Mouse (Mus musculus): ENCODE data around the gene Trpm7. TPM values are rescaled to one million over a fixed set of nuclear protein-coding genes. Genes with fewer than 3 reads are reported as not detected.

Gene Trpm7
- polyA plus RNA-seq, 1 experiment from 2014 or later: 34.2 TPM

DNA sequence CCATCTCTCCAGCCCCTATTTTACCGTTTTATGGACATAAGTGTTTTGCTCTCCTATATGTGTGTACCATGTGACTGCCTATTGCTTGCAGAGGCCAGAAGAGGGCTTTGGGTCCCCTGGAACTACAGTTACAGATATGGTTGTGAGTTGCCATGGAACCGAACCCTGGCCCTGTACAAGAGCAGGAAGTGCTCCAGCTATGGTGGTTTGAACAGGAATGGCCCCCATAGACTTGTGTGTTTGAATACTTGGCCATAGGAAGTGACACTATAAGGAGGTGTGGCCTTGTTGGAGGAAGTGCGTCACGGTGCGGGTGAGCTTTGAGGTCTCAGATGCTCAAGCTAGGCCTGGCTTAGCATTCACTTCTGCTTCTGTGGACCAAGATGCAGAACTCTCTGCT is 103.8 kb downstream of the Trpm7 start:
- Histone ChIP-seq H3K27me3 (ENCODE audit: control insufficient read depth, insufficient read depth, low read length) (no peaks in the 10 kb centered on the region), H3K36me3 (ENCODE audit: control insufficient read depth, insufficient read depth, low read length) (no peaks in the 10 kb centered on the region), H3K4me1 (ENCODE audit: control insufficient read depth, insufficient read depth, low read length) (no peaks in the 10 kb centered on the region), H3K4me3 (ENCODE audit: low read depth, low read length) (no peak overlapping the region), H3K27ac (ENCODE audit: low read depth, low read length) (no peak overlapping the region), H3K9me3 (ENCODE audit: control insufficient read depth, low read length) (no peaks in the 10 kb centered on the region), H3K4me2 (no peak overlapping the region), H3K9ac (ENCODE audit: low read length) (no peak overlapping the region)
- DNase-seq (ENCODE audit: low spot score, missing footprints): no peak
- no peak for ATAC-seq (ENCODE audit: low FRiP score)
- WGBS: 88% methylated on average over 5 of the region's 5 CpGs

- Histone ChIP-seq H3K9ac (ENCODE audit: low read length) (no peak overlapping the region), H3K27me3 (ENCODE audit: control insufficient read depth, insufficient read depth, low read length) (no peaks in the 10 kb centered on the region), H3K4me2 (no peak overlapping the region), H3K4me3 (ENCODE audit: low read depth, low read length) (no peak overlapping the region), H3K27ac (ENCODE audit: low read depth, low read length) (no peak overlapping the region), H3K36me3 (ENCODE audit: control insufficient read depth, insufficient read depth, low read length) (no peaks in the 10 kb centered on the region), H3K4me1 (ENCODE audit: control insufficient read depth, insufficient read depth, low read length) (no peaks in the 10 kb centered on the region), H3K9me3 (ENCODE audit: control insufficient read depth, low read length) (no peaks in the 10 kb centered on the region)
- ATAC-seq (ENCODE audit: low FRiP score) (no peak), DNase-seq (ENCODE audit: low spot score, missing footprints) (no peak)
- WGBS: 80% methylated on average over 19 of the region's 19 CpGs
Measured at GRCm38 (mm10) chr2:126769431-126770181, 106.4 kb downstream of the Trpm7 start.

GRCm38 (mm10) chr2:126768194-126768593 is 107.8 kb downstream of the Trpm7 start:
- no peak overlapping the region for H3K9ac ChIP-seq (ENCODE audit: low read length)
- H3K9me3 ChIP-seq (ENCODE audit: control insufficient read depth, low read length): no peaks in the 10 kb centered on the region
- no peaks in the 10 kb centered on the region for H3K4me1 ChIP-seq (ENCODE audit: control insufficient read depth, insufficient read depth, low read length)
- ATAC-seq (ENCODE audit: low FRiP score) (no peak), DNase-seq (ENCODE audit: low spot score, missing footprints) (no peak)
- H3K4me3 ChIP-seq (ENCODE audit: low read depth, low read length): no peak overlapping the region
- 85% methylated on average over 4 of the region's 4 CpGs for WGBS
- no peaks in the 10 kb centered on the region for H3K36me3 ChIP-seq (ENCODE audit: control insufficient read depth, insufficient read depth, low read length)
- H3K27ac ChIP-seq (ENCODE audit: low read depth, low read length): no peak overlapping the region
- no peak overlapping the region for H3K4me2 ChIP-seq
- no peaks in the 10 kb centered on the region for H3K27me3 ChIP-seq (ENCODE audit: control insufficient read depth, insufficient read depth, low read length)

- Histone ChIP-seq H3K36me3 (ENCODE audit: control insufficient read depth, insufficient read depth, low read length) (no peaks in the 10 kb centered on the region; the same call in 1 of the 2 replicates), H3K9ac (ENCODE audit: low read length) (no peak overlapping the region), H3K9me3 (ENCODE audit: control insufficient read depth, low read length) (no peaks in the 10 kb centered on the region), H3K4me3 (ENCODE audit: low read depth, low read length) (no peak overlapping the region), H3K27me3 (ENCODE audit: control insufficient read depth, insufficient read depth, low read length) (no peaks in the 10 kb centered on the region), H3K4me2 (no peak overlapping the region), H3K27ac (ENCODE audit: low read depth, low read length) (no peak overlapping the region), H3K4me1 (ENCODE audit: control insufficient read depth, insufficient read depth, low read length) (no peaks in the 10 kb centered on the region)
- DNase-seq (ENCODE audit: low spot score, missing footprints) (no peak), ATAC-seq (ENCODE audit: low FRiP score) (no peak)
- WGBS: 99% methylated on average over 3 of the region's 3 CpGs
Measured at GRCm38 (mm10) chr2:126767599-126767998, 108.4 kb downstream of the Trpm7 start.

DNA sequence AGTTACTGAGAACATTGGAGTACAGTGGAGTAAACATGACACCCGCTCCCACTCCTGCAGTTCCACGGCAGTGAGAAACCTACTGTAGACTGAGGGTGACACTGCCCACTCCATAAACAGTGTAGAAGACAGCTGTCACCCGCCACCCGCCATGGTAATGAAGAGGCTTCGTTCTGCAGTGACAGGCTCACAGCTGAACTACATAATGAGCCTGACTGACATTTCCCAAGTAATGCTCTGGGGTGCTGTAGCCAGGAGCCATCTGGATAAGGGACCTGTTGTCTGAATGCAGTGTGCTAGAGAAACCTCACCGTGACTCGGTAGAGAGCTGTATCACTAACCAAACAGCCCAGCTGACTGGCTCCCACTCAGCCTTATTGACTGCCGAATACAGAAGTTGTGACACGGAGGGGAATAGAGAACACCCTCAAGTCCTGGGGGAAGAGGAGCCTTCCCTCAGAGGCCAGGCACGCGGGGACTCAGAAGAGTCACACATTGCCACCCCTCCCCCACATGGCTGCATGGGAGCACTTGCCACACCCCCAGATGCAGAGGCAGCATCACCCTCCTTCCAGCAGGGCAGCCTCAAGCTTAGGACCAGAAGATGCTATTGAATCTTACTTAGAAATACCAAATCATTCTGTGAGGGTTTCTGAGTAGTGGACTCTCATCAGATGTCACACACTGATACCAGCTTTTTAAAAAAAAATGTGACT is 110.0 kb downstream of the Trpm7 start:
- no peak overlapping the region for H3K27ac ChIP-seq (ENCODE audit: low read depth, low read length)
- 56% methylated on average over 11 of the region's 11 CpGs for WGBS
- DNase-seq (ENCODE audit: low spot score, missing footprints) (no peak), ATAC-seq (ENCODE audit: low FRiP score) (peak; percentile 44; the same call in 1 of the 2 replicates)
- H3K4me1 ChIP-seq (ENCODE audit: control insufficient read depth, insufficient read depth, low read length): no peaks in the 10 kb centered on the region
- no peaks in the 10 kb centered on the region for H3K9me3 ChIP-seq (ENCODE audit: control insufficient read depth, low read length)
- H3K27me3 ChIP-seq (ENCODE audit: control insufficient read depth, insufficient read depth, low read length): no peaks in the 10 kb centered on the region
- no peak overlapping the region for H3K4me2 ChIP-seq
- no peak overlapping the region for H3K9ac ChIP-seq (ENCODE audit: low read length)
- peaks cover 8% of the 10 kb centered on the region; the same call in 1 of the 2 replicates for H3K36me3 ChIP-seq (ENCODE audit: control insufficient read depth, insufficient read depth, low read length)
- no peak overlapping the region for H3K4me3 ChIP-seq (ENCODE audit: low read depth, low read length)

DNA sequence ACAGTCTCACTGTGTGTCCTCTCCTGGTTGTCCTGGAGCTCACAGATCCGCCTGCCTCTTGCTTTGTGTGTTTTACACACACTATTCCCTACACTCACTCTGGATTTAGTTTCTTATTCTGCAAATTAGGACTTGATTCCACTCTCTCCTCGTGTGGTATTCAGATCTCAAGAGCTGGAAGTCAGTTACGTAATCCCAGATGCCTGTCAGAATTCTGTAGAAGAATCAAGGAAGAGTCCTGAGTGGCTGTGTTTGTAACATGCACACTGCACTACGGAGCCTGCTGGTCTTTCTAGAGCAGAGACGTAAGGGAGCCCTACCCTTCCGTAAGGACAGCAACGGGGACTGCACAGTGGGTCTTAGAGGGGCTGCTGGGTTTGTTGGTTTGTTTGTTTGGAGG is 116.7 kb downstream of the Trpm7 start:
- Histone ChIP-seq H3K27ac (ENCODE audit: low read depth, low read length) (no peak overlapping the region), H3K4me1 (ENCODE audit: control insufficient read depth, insufficient read depth, low read length) (no peaks in the 10 kb centered on the region), H3K4me3 (ENCODE audit: low read depth, low read length) (no peak overlapping the region), H3K36me3 (ENCODE audit: control insufficient read depth, insufficient read depth, low read length) (peaks cover 25% of the 10 kb centered on the region; the same call in 1 of the 2 replicates), H3K4me2 (no peak overlapping the region), H3K27me3 (ENCODE audit: control insufficient read depth, insufficient read depth, low read length) (no peaks in the 10 kb centered on the region), H3K9me3 (ENCODE audit: control insufficient read depth, low read length) (no peaks in the 10 kb centered on the region), H3K9ac (ENCODE audit: low read length) (no peak overlapping the region)
- ATAC-seq (ENCODE audit: low FRiP score) (no peak), DNase-seq (ENCODE audit: low spot score, missing footprints) (no peak)
- 94% methylated on average over 7 of the region's 7 CpGs for WGBS

- peaks cover 24% of the 10 kb centered on the region for H3K36me3 ChIP-seq (ENCODE audit: control insufficient read depth, insufficient read depth, low read length)
- ATAC-seq (ENCODE audit: low FRiP score): no peak
Measured at GRCm38 (mm10) chr2:126755664-126756063, 120.4 kb downstream of the Trpm7 start.

GRCm38 (mm10) chr2:126743389-126743788 is 132.6 kb downstream of the Trpm7 start:
- Histone ChIP-seq H3K27me3 (ENCODE audit: control insufficient read depth, insufficient read depth, low read length) (no peaks in the 10 kb centered on the region), H3K9me3 (ENCODE audit: control insufficient read depth, low read length) (no peaks in the 10 kb centered on the region), H3K27ac (ENCODE audit: low read depth, low read length) (no peak overlapping the region), H3K4me1 (ENCODE audit: control insufficient read depth, insufficient read depth, low read length) (no peaks in the 10 kb centered on the region), H3K4me3 (ENCODE audit: low read depth, low read length) (no peak overlapping the region), H3K4me2 (no peak overlapping the region), H3K36me3 (ENCODE audit: control insufficient read depth, insufficient read depth, low read length) (peaks cover 2% of the 10 kb centered on the region; the same call in 1 of the 2 replicates), H3K9ac (ENCODE audit: low read length) (no peak overlapping the region)
- no peak for ATAC-seq (ENCODE audit: low FRiP score)
- DNase-seq (ENCODE audit: low spot score, missing footprints): no peak
- 91% methylated on average over 5 of the region's 5 CpGs for WGBS

More at GRCm38 (mm10) chr2:126755664-126756063, 120.4 kb downstream of the Trpm7 start:
- no peaks in the 10 kb centered on the region for H3K4me1 ChIP-seq (ENCODE audit: control insufficient read depth, insufficient read depth, low read length)
- no peaks in the 10 kb centered on the region for H3K27me3 ChIP-seq (ENCODE audit: control insufficient read depth, insufficient read depth, low read length)
- H3K9ac ChIP-seq (ENCODE audit: low read length): no peak overlapping the region
- H3K27ac ChIP-seq (ENCODE audit: low read depth, low read length): no peak overlapping the region
- H3K9me3 ChIP-seq (ENCODE audit: control insufficient read depth, low read length): no peaks in the 10 kb centered on the region
- no peak overlapping the region for H3K4me3 ChIP-seq (ENCODE audit: low read depth, low read length)
- 96% methylated on average over 6 of the region's 6 CpGs for WGBS
- no peak overlapping the region for H3K4me2 ChIP-seq
- DNase-seq (ENCODE audit: low spot score, missing footprints): no peak

Measured in midbrain, embryonic 11.5 days (tissue).